Mouse (Mus musculus): ENCODE data around the gene Acsf3. TPM values are rescaled to one million over a fixed set of nuclear protein-coding genes. Genes with fewer than 3 reads are reported as not detected.

Acsf3 gene
- polyA plus RNA-seq, 1 experiment from 2014 or later = 17.6 TPM

- WGBS = 84% methylated on average over 14 of the region's 14 CpGs
- Histone ChIP-seq H3K4me1 (peaks cover 12% of the 10 kb centered on the region), H3K27me3 (peaks cover 11% of the 10 kb centered on the region; the same call in 1 of the 2 replicates), H3K36me3 (no peaks in the 10 kb centered on the region), H3K4me2 (replicated peaks) (no peak overlapping the region), H3K9ac (no peak overlapping the region), H3K4me3 (no peak overlapping the region), H3K9me3 (replicated peaks) (no peaks in the 10 kb centered on the region), H3K27ac (no peak overlapping the region)
- ATAC-seq (ENCODE audit: low FRiP score) = no peak
Observed at GRCm38 (mm10) chr8:122763267-122763738, 12.0 kb upstream of the Acsf3 start.

GRCm38 (mm10) chr8:122764790-122765474 lies 10.4 kb upstream of the Acsf3 start:
- no peak overlapping the region for H3K4me3 ChIP-seq
- H3K27ac ChIP-seq = no peak overlapping the region
- no peak for ATAC-seq (ENCODE audit: low FRiP score)
- H3K4me2 ChIP-seq (replicated peaks) = no peak overlapping the region
- 88% methylated on average over 7 of the region's 7 CpGs for WGBS
- H3K27me3 ChIP-seq = peaks cover 11% of the 10 kb centered on the region; the same call in 1 of the 2 replicates
- H3K4me1 ChIP-seq = peaks cover 12% of the 10 kb centered on the region
- H3K9me3 ChIP-seq (replicated peaks) = no peaks in the 10 kb centered on the region
- H3K9ac ChIP-seq = no peak overlapping the region
- H3K36me3 ChIP-seq = no peaks in the 10 kb centered on the region

GRCm38 (mm10) chr8:122766189-122766588 lies 9.1 kb upstream of the Acsf3 start:
- no peak overlapping the region for H3K9ac ChIP-seq
- WGBS = 69% methylated on average over 5 of the region's 5 CpGs
- H3K27me3 ChIP-seq = peaks cover 9% of the 10 kb centered on the region; the same call in 1 of the 2 replicates
- no peak for ATAC-seq (ENCODE audit: low FRiP score)
- H3K4me3 ChIP-seq = no peak overlapping the region
- H3K4me1 ChIP-seq = peaks cover 6% of the 10 kb centered on the region; the same call in 1 of the 2 replicates
- no peak overlapping the region for H3K4me2 ChIP-seq (replicated peaks)
- no peak overlapping the region for H3K27ac ChIP-seq
- no peaks in the 10 kb centered on the region for H3K9me3 ChIP-seq (replicated peaks)
- H3K36me3 ChIP-seq = no peaks in the 10 kb centered on the region

DNA sequence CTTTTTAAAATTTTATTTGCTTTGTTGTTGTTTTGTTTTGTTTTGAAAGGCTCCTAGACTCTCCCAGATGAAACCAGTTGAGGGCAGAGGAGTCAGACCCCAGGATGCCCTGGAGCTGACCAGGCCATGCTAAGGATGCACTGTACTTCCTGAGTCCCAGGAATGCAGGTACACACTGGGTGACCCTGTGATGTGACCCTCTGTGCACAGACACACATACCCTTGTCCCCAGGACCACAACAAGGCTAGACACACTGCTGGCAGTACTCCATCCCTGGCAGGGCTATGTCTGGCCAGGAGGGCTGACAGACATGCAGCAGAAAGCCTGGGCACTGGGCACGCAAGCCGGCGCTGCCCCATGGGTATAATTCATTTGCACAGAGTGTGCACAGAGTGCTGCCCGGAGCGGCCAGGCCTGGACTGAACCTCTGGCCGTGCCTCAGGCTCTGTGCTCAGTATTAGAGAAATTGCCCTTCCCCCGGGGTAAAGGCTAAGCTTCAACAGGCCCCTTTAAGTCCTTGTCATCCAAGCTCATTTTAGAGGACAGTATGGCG lies 8.6 kb upstream of the Acsf3 start:
- H3K27ac ChIP-seq = no peak overlapping the region

GRCm38 (mm10) chr8:122767229-122767628 lies 8.1 kb upstream of the Acsf3 start:
- Histone ChIP-seq H3K4me1 (peaks cover 6% of the 10 kb centered on the region; the same call in 1 of the 2 replicates), H3K36me3 (no peaks in the 10 kb centered on the region), H3K27ac (no peak overlapping the region), H3K4me3 (no peak overlapping the region), H3K4me2 (replicated peaks) (no peak overlapping the region), H3K9ac (no peak overlapping the region), H3K9me3 (replicated peaks) (no peaks in the 10 kb centered on the region), H3K27me3 (peaks cover 9% of the 10 kb centered on the region; the same call in 1 of the 2 replicates)
- no peak for ATAC-seq (ENCODE audit: low FRiP score)
- WGBS = 46% methylated on average over 9 of the region's 9 CpGs

More for the DNA sequence above, 8.6 kb upstream of the Acsf3 start:
- Histone ChIP-seq H3K9ac (no peak overlapping the region), H3K4me1 (peaks cover 6% of the 10 kb centered on the region; the same call in 1 of the 2 replicates), H3K27me3 (peaks cover 9% of the 10 kb centered on the region; the same call in 1 of the 2 replicates), H3K4me3 (no peak overlapping the region), H3K36me3 (no peaks in the 10 kb centered on the region), H3K4me2 (replicated peaks) (no peak overlapping the region), H3K9me3 (replicated peaks) (no peaks in the 10 kb centered on the region)
- no peak for ATAC-seq (ENCODE audit: low FRiP score)
- WGBS = 63% methylated on average over 8 of the region's 8 CpGs

DNA sequence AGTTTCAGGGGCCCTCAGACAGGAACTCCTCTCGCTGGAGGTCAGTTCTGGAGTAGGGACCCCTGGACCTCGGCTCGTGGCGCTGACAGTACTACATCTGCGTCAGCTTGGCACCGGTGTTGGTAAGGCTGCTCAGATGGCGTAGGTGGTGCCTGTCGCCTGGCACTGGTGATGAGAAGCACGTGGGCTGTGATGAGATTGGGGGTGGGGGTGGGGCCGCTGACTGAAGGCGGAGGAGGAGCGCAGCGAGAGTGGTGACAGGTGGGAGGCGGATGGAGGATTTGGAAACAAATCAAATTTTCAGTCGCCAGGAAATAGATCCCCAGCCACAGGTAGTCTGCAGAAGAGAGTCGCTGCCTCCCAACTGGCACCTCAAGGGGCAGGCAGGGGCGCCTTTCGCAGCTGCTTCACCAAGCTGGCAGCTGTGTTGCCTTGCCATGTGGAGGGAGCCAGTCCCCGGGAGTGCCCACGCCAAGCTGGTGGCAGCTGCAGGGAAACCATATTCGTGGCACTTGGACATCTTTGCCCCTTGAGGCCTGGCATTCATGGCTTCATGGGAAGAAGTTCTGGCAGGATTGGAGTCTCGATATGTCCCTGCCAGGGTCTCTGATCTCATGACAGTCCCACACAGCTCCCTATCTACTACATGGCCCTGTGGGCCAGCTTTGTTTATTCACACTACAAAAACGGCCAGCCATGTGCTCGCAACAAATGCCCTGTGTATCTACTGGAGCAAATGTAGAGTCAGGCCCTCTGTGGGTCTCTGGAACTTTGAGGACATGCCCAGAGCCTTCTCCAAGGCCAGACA lies 5.8 kb upstream of the Acsf3 start:
- H3K9me3 ChIP-seq (replicated peaks) = no peaks in the 10 kb centered on the region
- 70% methylated on average over 24 of the region's 24 CpGs for WGBS
- H3K27me3 ChIP-seq = peaks cover 18% of the 10 kb centered on the region; the same call in 1 of the 2 replicates
- no peak overlapping the region for H3K4me2 ChIP-seq (replicated peaks)
- H3K9ac ChIP-seq = no peak overlapping the region
- H3K27ac ChIP-seq = no peak overlapping the region
- no peak overlapping the region for H3K4me3 ChIP-seq
- no peak for ATAC-seq (ENCODE audit: low FRiP score)
- peaks cover 6% of the 10 kb centered on the region; the same call in 1 of the 2 replicates for H3K4me1 ChIP-seq
- no peaks in the 10 kb centered on the region for H3K36me3 ChIP-seq

- no peak for ATAC-seq (ENCODE audit: low FRiP score)
- H3K9ac ChIP-seq = no peak overlapping the region
- no peaks in the 10 kb centered on the region for H3K9me3 ChIP-seq (replicated peaks)
- H3K4me3 ChIP-seq = no peak overlapping the region
- no peak overlapping the region for H3K4me2 ChIP-seq (replicated peaks)
- peaks cover 22% of the 10 kb centered on the region for H3K27me3 ChIP-seq
- H3K4me1 ChIP-seq = peaks cover 12% of the 10 kb centered on the region
- WGBS = 38% methylated on average over 10 of the region's 10 CpGs
- no peak overlapping the region for H3K27ac ChIP-seq
- no peaks in the 10 kb centered on the region for H3K36me3 ChIP-seq
Observed at GRCm38 (mm10) chr8:122772431-122773060, 2.7 kb upstream of the Acsf3 start.

DNA sequence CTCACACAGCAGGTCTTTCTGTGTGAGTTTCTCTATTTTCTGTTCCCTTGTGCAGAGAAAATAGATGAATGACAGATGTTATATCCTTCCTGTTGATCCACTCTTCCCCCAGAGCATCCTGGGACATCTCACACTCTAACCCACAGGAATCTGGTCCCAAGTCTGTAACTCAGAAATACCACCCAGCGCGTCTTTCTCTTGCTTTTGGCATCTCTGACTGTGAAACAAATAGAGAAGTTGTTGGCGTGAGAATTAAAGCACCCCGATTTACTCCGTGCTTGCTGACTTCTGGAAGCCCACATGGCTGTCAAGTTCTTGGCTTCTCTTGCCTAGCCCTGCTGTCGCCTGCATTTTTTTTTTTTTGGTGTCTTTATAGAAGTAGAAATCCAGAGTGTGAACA lies 2.4 kb downstream of the Acsf3 start:
- Histone ChIP-seq H3K27ac (no peak overlapping the region), H3K9me3 (replicated peaks) (no peaks in the 10 kb centered on the region), H3K4me2 (replicated peaks) (no peak overlapping the region), H3K9ac (no peak overlapping the region), H3K4me1 (peaks cover 12% of the 10 kb centered on the region), H3K27me3 (peaks cover 12% of the 10 kb centered on the region; the same call in 1 of the 2 replicates), H3K36me3 (peaks cover 28% of the 10 kb centered on the region), H3K4me3 (no peak overlapping the region)
- WGBS = 89% methylated on average over 6 of the region's 6 CpGs
- ATAC-seq (ENCODE audit: low FRiP score) = no peak

GRCm38 (mm10) chr8:122778703-122779239 lies 3.5 kb downstream of the Acsf3 start:
- Histone ChIP-seq H3K4me3 (no peak overlapping the region), H3K4me2 (replicated peaks) (no peak overlapping the region), H3K27me3 (peaks cover 9% of the 10 kb centered on the region; the same call in 1 of the 2 replicates), H3K4me1 (peaks cover 12% of the 10 kb centered on the region), H3K9ac (no peak overlapping the region), H3K36me3 (peaks cover 36% of the 10 kb centered on the region), H3K9me3 (replicated peaks) (no peaks in the 10 kb centered on the region), H3K27ac (no peak overlapping the region)
- ATAC-seq (ENCODE audit: low FRiP score) = no peak
- 90% methylated on average over 3 of the region's 3 CpGs for WGBS

DNA sequence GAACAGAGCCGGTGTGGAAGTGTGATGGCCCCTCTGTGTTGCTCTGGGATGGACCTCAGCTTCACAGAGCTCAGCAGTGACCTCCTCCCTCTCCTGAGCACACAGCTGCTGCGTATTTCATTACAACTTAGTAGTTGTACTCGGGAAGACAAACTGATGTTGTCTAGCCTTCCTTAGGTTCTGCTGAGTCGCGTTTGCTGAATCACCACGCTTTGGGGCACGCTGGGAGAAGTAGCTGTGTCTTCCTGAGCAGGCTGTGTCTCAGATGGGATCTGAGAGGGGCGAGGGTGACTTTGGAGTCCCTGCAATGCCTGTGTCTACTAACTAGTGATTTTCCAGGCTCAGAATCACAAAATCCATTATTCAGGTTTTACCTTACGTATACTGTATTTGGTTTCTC lies 4.0 kb downstream of the Acsf3 start:
- no peak overlapping the region for H3K4me3 ChIP-seq
- no peaks in the 10 kb centered on the region for H3K9me3 ChIP-seq (replicated peaks)
- peaks cover 41% of the 10 kb centered on the region for H3K36me3 ChIP-seq
- ATAC-seq (ENCODE audit: low FRiP score) = no peak
- H3K9ac ChIP-seq = no peak overlapping the region
- no peak overlapping the region for H3K27ac ChIP-seq
- WGBS = 79% methylated on average over 9 of the region's 9 CpGs
- peaks cover 12% of the 10 kb centered on the region for H3K4me1 ChIP-seq
- H3K4me2 ChIP-seq (replicated peaks) = no peak overlapping the region
- H3K27me3 ChIP-seq = peaks cover 8% of the 10 kb centered on the region; the same call in 1 of the 2 replicates

GRCm38 (mm10) chr8:122784756-122785155 lies 9.5 kb downstream of the Acsf3 start:
- no peak overlapping the region for H3K9ac ChIP-seq
- H3K27me3 ChIP-seq = no peaks in the 10 kb centered on the region
- WGBS = 85% methylated on average over 1 of the region's 1 CpGs
- H3K4me3 ChIP-seq = no peak overlapping the region
- ATAC-seq (ENCODE audit: low FRiP score) = no peak
- no peak overlapping the region for H3K4me2 ChIP-seq (replicated peaks)
- peaks cover 80% of the 10 kb centered on the region for H3K36me3 ChIP-seq
- H3K4me1 ChIP-seq = no peaks in the 10 kb centered on the region
- H3K9me3 ChIP-seq (replicated peaks) = no peaks in the 10 kb centered on the region
- no peak overlapping the region for H3K27ac ChIP-seq

Data from hindbrain, embryonic 12.5 days (tissue).